Mouse (Mus musculus): ENCODE measurements around the gene CN725425.

DNA sequence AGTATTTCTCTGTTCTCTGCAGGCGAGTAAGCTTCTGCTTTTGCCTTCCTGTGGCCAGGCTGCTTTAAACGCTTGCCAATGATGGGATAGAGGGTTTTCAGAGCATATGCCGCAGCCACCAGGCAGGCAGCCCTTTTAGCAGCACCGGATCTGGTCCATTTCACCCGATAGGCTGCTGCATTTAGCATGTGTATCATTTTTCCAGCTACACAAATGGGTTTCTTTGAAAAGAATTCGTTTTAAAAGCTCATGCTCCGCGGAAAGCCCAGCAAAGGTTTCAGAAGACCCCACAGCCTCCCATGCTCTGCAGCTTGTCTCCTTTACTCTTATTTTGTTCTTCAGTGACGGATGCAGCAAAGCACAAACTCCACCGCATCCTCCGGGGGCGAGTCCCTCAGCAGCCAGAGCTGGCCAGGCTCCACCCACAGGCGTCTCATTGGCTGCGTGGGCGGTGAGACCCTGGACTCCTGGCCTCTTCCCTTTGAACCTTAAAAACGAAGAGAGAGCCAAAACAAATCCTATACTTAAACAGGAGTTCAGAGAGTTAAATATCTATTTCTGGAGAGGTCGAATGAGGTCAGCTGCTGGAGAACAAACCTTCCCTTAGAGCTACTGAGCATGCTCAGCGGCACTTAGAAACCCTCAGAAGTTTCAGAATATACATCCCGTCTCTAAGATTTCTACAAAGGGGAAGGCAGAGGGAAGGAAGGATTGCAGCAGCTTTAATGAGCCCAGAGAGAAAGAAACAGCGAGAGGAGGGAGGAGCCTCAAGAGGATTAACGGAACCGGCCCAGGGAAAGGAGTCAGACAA is 7.7 kb upstream of the CN725425 start, which contains the start of gene Abcd2:
- TF ChIP-seq CTCF (IDR thresholded peaks at IDR 0.05; ENCODE audit: low read depth) = no peak
- peak; percentile 67; the same call in 1 of the 2 replicates for TF ChIP-seq EP300 (IDR thresholded peaks at IDR 0.05; ENCODE audit: low read depth)

Measured in liver, postnatal 0 days (tissue).